Mouse (Mus musculus) cerebellum, postnatal 36 days (tissue): ENCODE data around the gene Eif2ak3.

Source experiments
- DNase-seq, 2 experiments: peaks; one replicate each; pipeline ENCODE4 v3.0.0; 2021 to 2022; ENCODE audit warnings: mixed read lengths in 2 of 2

The Eif2ak3 gene

GRCm38 (mm10) chr6:70903689-70904088, 59.4 kb downstream of the Eif2ak3 start:
- DNase-seq, result no peak

- DNase-seq, result no peak
These were observed 65.3 kb downstream of the Eif2ak3 start for GRCm38 (mm10) chr6:70909572-70909971.

- no peak for DNase-seq
These were observed 66.0 kb downstream of the Eif2ak3 start for GRCm38 (mm10) chr6:70910285-70910684.

GRCm38 (mm10) chr6:70911668-70912395, 67.5 kb downstream of the Eif2ak3 start:
- peak; percentile 66 to 83 for DNase-seq

GRCm38 (mm10) chr6:70912396-70912765, 68.1 kb downstream of the Eif2ak3 start:
- no peak for DNase-seq

- no peak for DNase-seq
These were observed 74.5 kb downstream of the Eif2ak3 start, which contains the start of gene Tex37 for GRCm38 (mm10) chr6:70918827-70919226. Gene Tex37, minus strand, starts transcription at chr6:70918927.

GRCm38 (mm10) chr6:70921274-70922074, 77.2 kb downstream of the Eif2ak3 start:
- peak; percentile 53 to 64 for DNase-seq

- DNase-seq, result no peak
These were observed 87.5 kb downstream of the Eif2ak3 start for GRCm38 (mm10) chr6:70931801-70932200.

GRCm38 (mm10) chr6:70953274-70953673, 109.0 kb downstream of the Eif2ak3 start:
- no peak for DNase-seq

- DNase-seq, result peak in 1 of 2 experiments; percentile 17
These were observed 109.7 kb downstream of the Eif2ak3 start for GRCm38 (mm10) chr6:70954040-70954439.
